Mouse (Mus musculus): Measurements from ENCODE around the gene Tox2. TPM values are rescaled to one million over a fixed set of nuclear protein-coding genes. Genes with fewer than 3 reads are reported as not detected.
A peak's percentile ranks its signal among the peaks of the same experiment; 100 is the strongest.

Gene Tox2
- polyA plus RNA-seq, 1 experiment = 18.4 TPM

GRCm38 (mm10) chr2:163343671-163344070, 140.7 kb downstream of the Tox2 start:
- Histone ChIP-seq H3K4me1 (replicated peaks; ENCODE audit: control insufficient read depth, insufficient read depth, low read length) (no peaks in the 10 kb centered on the region), H3K27me3 (ENCODE audit: control insufficient read depth, insufficient read depth, low read length) (peaks cover 8% of the 10 kb centered on the region), H3K27ac (ENCODE audit: control insufficient read depth, insufficient read depth, low read length) (no peak overlapping the region), H3K4me3 (ENCODE audit: control insufficient read depth, insufficient read depth, low read length) (no peak overlapping the region), H3K36me3 (ENCODE audit: control insufficient read depth, insufficient read depth, low read length) (no peaks in the 10 kb centered on the region)
- TF ChIP-seq POLR2A (IDR thresholded peaks at IDR 0.05; ENCODE audit: control insufficient read depth, extremely low read depth, insufficient read depth, low read length, poor library complexity) (no peak), CTCF (IDR thresholded peaks at IDR 0.05; ENCODE audit: borderline replicate concordance, control insufficient read depth, extremely low read depth, insufficient read depth, low read length, poor library complexity) (no peak)
- 94% methylated on average over 4 of the region's 4 CpGs for WGBS
- peak; percentile 58 for DNase-seq

GRCm38 (mm10) chr2:163344976-163345660, 142.2 kb downstream of the Tox2 start:
- H3K4me1 ChIP-seq (replicated peaks; ENCODE audit: control insufficient read depth, insufficient read depth, low read length) = no peaks in the 10 kb centered on the region
- TF ChIP-seq POLR2A (IDR thresholded peaks at IDR 0.05; ENCODE audit: control insufficient read depth, extremely low read depth, insufficient read depth, low read length, poor library complexity) = no peak
- TF ChIP-seq CTCF (IDR thresholded peaks at IDR 0.05; ENCODE audit: borderline replicate concordance, control insufficient read depth, extremely low read depth, insufficient read depth, low read length, poor library complexity) = no peak
- WGBS = 88% methylated on average over 13 of the region's 13 CpGs
- no peak for DNase-seq
- H3K27me3 ChIP-seq (ENCODE audit: control insufficient read depth, insufficient read depth, low read length) = no peaks in the 10 kb centered on the region
- no peak overlapping the region for H3K27ac ChIP-seq (ENCODE audit: control insufficient read depth, insufficient read depth, low read length)
- no peaks in the 10 kb centered on the region for H3K36me3 ChIP-seq (ENCODE audit: control insufficient read depth, insufficient read depth, low read length)
- H3K4me3 ChIP-seq (ENCODE audit: control insufficient read depth, insufficient read depth, low read length) = no peak overlapping the region

DNA sequence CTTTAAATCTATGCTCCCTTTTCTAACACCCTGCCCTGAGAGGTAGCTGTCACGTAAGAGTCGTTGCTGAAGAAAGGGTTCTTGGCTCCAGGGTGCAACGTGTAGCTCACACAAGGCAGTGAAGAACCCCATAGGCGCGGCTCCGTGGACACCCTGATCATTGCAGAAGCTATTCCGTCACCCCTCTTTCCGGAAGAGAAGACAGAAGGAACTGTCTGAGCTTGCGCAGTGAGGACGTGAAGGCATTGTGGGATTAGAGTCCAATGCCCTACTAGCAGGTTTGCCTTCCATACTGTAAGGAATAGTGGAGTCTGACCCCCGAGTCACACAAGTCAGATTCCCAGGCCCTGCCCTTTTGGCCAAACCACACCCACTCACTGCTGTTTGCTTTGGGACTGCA, 143.6 kb downstream of the Tox2 start:
- Histone ChIP-seq H3K27ac (ENCODE audit: control insufficient read depth, insufficient read depth, low read length) (no peak overlapping the region), H3K36me3 (ENCODE audit: control insufficient read depth, insufficient read depth, low read length) (no peaks in the 10 kb centered on the region), H3K4me3 (ENCODE audit: control insufficient read depth, insufficient read depth, low read length) (no peak overlapping the region), H3K4me1 (replicated peaks; ENCODE audit: control insufficient read depth, insufficient read depth, low read length) (no peaks in the 10 kb centered on the region), H3K27me3 (ENCODE audit: control insufficient read depth, insufficient read depth, low read length) (no peaks in the 10 kb centered on the region)
- 85% methylated on average over 11 of the region's 11 CpGs for WGBS
- DNase-seq = no peak
- TF ChIP-seq CTCF (IDR thresholded peaks at IDR 0.05; ENCODE audit: borderline replicate concordance, control insufficient read depth, extremely low read depth, insufficient read depth, low read length, poor library complexity) = no peak
- TF ChIP-seq POLR2A (IDR thresholded peaks at IDR 0.05; ENCODE audit: control insufficient read depth, extremely low read depth, insufficient read depth, low read length, poor library complexity) = no peak

GRCm38 (mm10) chr2:163347517-163348184, 144.7 kb downstream of the Tox2 start:
- 86% methylated on average over 8 of the region's 8 CpGs for WGBS
- TF ChIP-seq POLR2A (IDR thresholded peaks at IDR 0.05; ENCODE audit: control insufficient read depth, extremely low read depth, insufficient read depth, low read length, poor library complexity) = no peak
- no peak for TF ChIP-seq CTCF (IDR thresholded peaks at IDR 0.05; ENCODE audit: borderline replicate concordance, control insufficient read depth, extremely low read depth, insufficient read depth, low read length, poor library complexity)
- Histone ChIP-seq H3K4me3 (ENCODE audit: control insufficient read depth, insufficient read depth, low read length) (no peak overlapping the region), H3K27me3 (ENCODE audit: control insufficient read depth, insufficient read depth, low read length) (no peaks in the 10 kb centered on the region), H3K36me3 (ENCODE audit: control insufficient read depth, insufficient read depth, low read length) (no peaks in the 10 kb centered on the region), H3K27ac (ENCODE audit: control insufficient read depth, insufficient read depth, low read length) (no peak overlapping the region), H3K4me1 (replicated peaks; ENCODE audit: control insufficient read depth, insufficient read depth, low read length) (no peaks in the 10 kb centered on the region)
- no peak for DNase-seq

GRCm38 (mm10) chr2:163348677-163349076, 145.8 kb downstream of the Tox2 start:
- H3K27me3 ChIP-seq (ENCODE audit: control insufficient read depth, insufficient read depth, low read length) = no peaks in the 10 kb centered on the region
- 87% methylated on average over 7 of the region's 7 CpGs for WGBS
- DNase-seq = no peak

DNA sequence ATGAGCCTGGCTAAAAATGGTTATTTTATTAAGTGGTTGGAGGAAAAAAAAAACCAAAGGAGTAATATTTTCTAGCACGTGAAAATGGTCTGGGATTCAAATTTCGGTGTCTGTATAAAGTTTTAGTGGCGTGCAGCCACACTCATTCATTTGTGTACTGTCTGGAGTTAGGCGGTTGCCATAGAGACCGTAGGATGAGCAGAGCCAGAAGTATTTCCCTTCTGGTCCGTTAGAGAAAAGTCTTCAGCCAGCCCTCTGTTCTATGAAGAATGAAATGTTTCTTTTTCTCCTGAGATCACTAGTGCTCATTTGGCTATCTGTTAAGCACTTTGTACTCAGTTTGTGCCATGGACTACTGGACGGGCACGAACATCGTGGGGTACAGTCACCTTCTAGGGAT, 146.5 kb downstream of the Tox2 start:
- 75% methylated on average over 9 of the region's 9 CpGs for WGBS
- Histone ChIP-seq H3K27me3 (ENCODE audit: control insufficient read depth, insufficient read depth, low read length) (no peaks in the 10 kb centered on the region), H3K4me1 (replicated peaks; ENCODE audit: control insufficient read depth, insufficient read depth, low read length) (peaks cover under 1% of the 10 kb centered on the region; the same call in 1 of the 2 replicates), H3K4me3 (ENCODE audit: control insufficient read depth, insufficient read depth, low read length) (no peak overlapping the region), H3K27ac (ENCODE audit: control insufficient read depth, insufficient read depth, low read length) (no peak overlapping the region), H3K36me3 (ENCODE audit: control insufficient read depth, insufficient read depth, low read length) (no peaks in the 10 kb centered on the region)
- no peak for TF ChIP-seq CTCF (IDR thresholded peaks at IDR 0.05; ENCODE audit: borderline replicate concordance, control insufficient read depth, extremely low read depth, insufficient read depth, low read length, poor library complexity)
- TF ChIP-seq POLR2A (IDR thresholded peaks at IDR 0.05; ENCODE audit: control insufficient read depth, extremely low read depth, insufficient read depth, low read length, poor library complexity) = no peak
- DNase-seq = no peak

More at GRCm38 (mm10) chr2:163348677-163349076, 145.8 kb downstream of the Tox2 start:
- H3K4me3 ChIP-seq (ENCODE audit: control insufficient read depth, insufficient read depth, low read length) = no peak overlapping the region
- H3K27ac ChIP-seq (ENCODE audit: control insufficient read depth, insufficient read depth, low read length) = no peak overlapping the region
- TF ChIP-seq POLR2A (IDR thresholded peaks at IDR 0.05; ENCODE audit: control insufficient read depth, extremely low read depth, insufficient read depth, low read length, poor library complexity) = no peak
- no peak for TF ChIP-seq CTCF (IDR thresholded peaks at IDR 0.05; ENCODE audit: borderline replicate concordance, control insufficient read depth, extremely low read depth, insufficient read depth, low read length, poor library complexity)
- no peaks in the 10 kb centered on the region for H3K36me3 ChIP-seq (ENCODE audit: control insufficient read depth, insufficient read depth, low read length)
- no peaks in the 10 kb centered on the region for H3K4me1 ChIP-seq (replicated peaks; ENCODE audit: control insufficient read depth, insufficient read depth, low read length)

Data from thymus, adult 2 months (tissue).